Mouse (Mus musculus): ENCODE results near the gene Spata7. TPM values are rescaled to one million over a fixed set of nuclear protein-coding genes. Genes with fewer than 3 reads are reported as not detected.
"Not testable (repeated sequence)": the region's sequence is repeated elsewhere in the genome, so short reads cannot be mapped to it uniquely, and the experiment has no call there.

The Spata7 gene
- polyA plus RNA-seq, 1 experiment = 22.2 TPM

- Histone ChIP-seq H3K9me3 (replicated peaks; ENCODE audit: control insufficient read depth, insufficient read depth, low read length, poor library complexity, severe bottlenecking) (no peaks in the 10 kb centered on the region), H3K36me3 (ENCODE audit: control insufficient read depth, insufficient read depth, low read length, poor library complexity, severe bottlenecking) (no peaks in the 10 kb centered on the region), H3K4me1 (ENCODE audit: control insufficient read depth, insufficient read depth, low read length) (no peaks in the 10 kb centered on the region), H3K27me3 (ENCODE audit: control insufficient read depth, insufficient read depth, low read length, poor library complexity, severe bottlenecking) (no peaks in the 10 kb centered on the region), H3K9ac (ENCODE audit: low read depth, poor library complexity, severe bottlenecking) (no peak overlapping the region), H3K4me3 (ENCODE audit: low read depth, low read length) (no peak overlapping the region), H3K27ac (ENCODE audit: insufficient read depth, low read length) (no peak overlapping the region)
- TF ChIP-seq CTCF (IDR thresholded peaks at IDR 0.05; ENCODE audit: low read depth, low read length) (no peak), EP300 (IDR thresholded peaks at IDR 0.05; ENCODE audit: insufficient read depth, low read depth, low read length) (no peak), POLR2A (IDR thresholded peaks at IDR 0.05; ENCODE audit: insufficient read depth, low read length) (no peak)
These were observed 22.7 kb upstream of the Spata7 start for GRCm38 (mm10) chr12:98605264-98605663.

GRCm38 (mm10) chr12:98606595-98607290 lies 21.2 kb upstream of the Spata7 start:
- H3K4me3 ChIP-seq (ENCODE audit: low read depth, low read length) = no peak overlapping the region
- no peaks in the 10 kb centered on the region for H3K27me3 ChIP-seq (ENCODE audit: control insufficient read depth, insufficient read depth, low read length, poor library complexity, severe bottlenecking)
- H3K36me3 ChIP-seq (ENCODE audit: control insufficient read depth, insufficient read depth, low read length, poor library complexity, severe bottlenecking) = no peaks in the 10 kb centered on the region
- H3K4me1 ChIP-seq (ENCODE audit: control insufficient read depth, insufficient read depth, low read length) = no peaks in the 10 kb centered on the region
- no peak overlapping the region for H3K9ac ChIP-seq (ENCODE audit: low read depth, poor library complexity, severe bottlenecking)
- H3K27ac ChIP-seq (ENCODE audit: insufficient read depth, low read length) = no peak overlapping the region
- TF ChIP-seq POLR2A (IDR thresholded peaks at IDR 0.05; ENCODE audit: insufficient read depth, low read length) = no peak
- TF ChIP-seq CTCF (IDR thresholded peaks at IDR 0.05; ENCODE audit: low read depth, low read length) = no peak
- TF ChIP-seq EP300 (IDR thresholded peaks at IDR 0.05; ENCODE audit: insufficient read depth, low read depth, low read length) = no peak
- H3K9me3 ChIP-seq (replicated peaks; ENCODE audit: control insufficient read depth, insufficient read depth, low read length, poor library complexity, severe bottlenecking) = no peaks in the 10 kb centered on the region

- no peaks in the 10 kb centered on the region for H3K27me3 ChIP-seq (ENCODE audit: control insufficient read depth, insufficient read depth, low read length, poor library complexity, severe bottlenecking)
- H3K4me3 ChIP-seq (ENCODE audit: low read depth, low read length) = no peak overlapping the region
- no peak overlapping the region for H3K27ac ChIP-seq (ENCODE audit: insufficient read depth, low read length)
- H3K4me1 ChIP-seq (ENCODE audit: control insufficient read depth, insufficient read depth, low read length) = no peaks in the 10 kb centered on the region
- no peaks in the 10 kb centered on the region for H3K36me3 ChIP-seq (ENCODE audit: control insufficient read depth, insufficient read depth, low read length, poor library complexity, severe bottlenecking)
- no peak overlapping the region for H3K9ac ChIP-seq (ENCODE audit: low read depth, poor library complexity, severe bottlenecking)
- no peaks in the 10 kb centered on the region for H3K9me3 ChIP-seq (replicated peaks; ENCODE audit: control insufficient read depth, insufficient read depth, low read length, poor library complexity, severe bottlenecking)
- no peak for TF ChIP-seq POLR2A (IDR thresholded peaks at IDR 0.05; ENCODE audit: insufficient read depth, low read length)
- TF ChIP-seq CTCF (IDR thresholded peaks at IDR 0.05; ENCODE audit: low read depth, low read length) = no peak
- no peak for TF ChIP-seq EP300 (IDR thresholded peaks at IDR 0.05; ENCODE audit: insufficient read depth, low read depth, low read length)
These were observed 17.6 kb upstream of the Spata7 start for GRCm38 (mm10) chr12:98610341-98610740.

GRCm38 (mm10) chr12:98614910-98615508 lies 12.9 kb upstream of the Spata7 start:
- no peaks in the 10 kb centered on the region for H3K36me3 ChIP-seq (ENCODE audit: control insufficient read depth, insufficient read depth, low read length, poor library complexity, severe bottlenecking)
- no peaks in the 10 kb centered on the region for H3K27me3 ChIP-seq (ENCODE audit: control insufficient read depth, insufficient read depth, low read length, poor library complexity, severe bottlenecking)
- no peak for TF ChIP-seq EP300 (IDR thresholded peaks at IDR 0.05; ENCODE audit: insufficient read depth, low read depth, low read length)
- no peak for TF ChIP-seq CTCF (IDR thresholded peaks at IDR 0.05; ENCODE audit: low read depth, low read length)
- no peak for TF ChIP-seq POLR2A (IDR thresholded peaks at IDR 0.05; ENCODE audit: insufficient read depth, low read length)
- H3K4me3 ChIP-seq (ENCODE audit: low read depth, low read length) = no peak overlapping the region
- no peak overlapping the region for H3K9ac ChIP-seq (ENCODE audit: low read depth, poor library complexity, severe bottlenecking)
- H3K9me3 ChIP-seq (replicated peaks; ENCODE audit: control insufficient read depth, insufficient read depth, low read length, poor library complexity, severe bottlenecking) = no peaks in the 10 kb centered on the region
- no peak overlapping the region for H3K27ac ChIP-seq (ENCODE audit: insufficient read depth, low read length)
- H3K4me1 ChIP-seq (ENCODE audit: control insufficient read depth, insufficient read depth, low read length) = no peaks in the 10 kb centered on the region

DNA sequence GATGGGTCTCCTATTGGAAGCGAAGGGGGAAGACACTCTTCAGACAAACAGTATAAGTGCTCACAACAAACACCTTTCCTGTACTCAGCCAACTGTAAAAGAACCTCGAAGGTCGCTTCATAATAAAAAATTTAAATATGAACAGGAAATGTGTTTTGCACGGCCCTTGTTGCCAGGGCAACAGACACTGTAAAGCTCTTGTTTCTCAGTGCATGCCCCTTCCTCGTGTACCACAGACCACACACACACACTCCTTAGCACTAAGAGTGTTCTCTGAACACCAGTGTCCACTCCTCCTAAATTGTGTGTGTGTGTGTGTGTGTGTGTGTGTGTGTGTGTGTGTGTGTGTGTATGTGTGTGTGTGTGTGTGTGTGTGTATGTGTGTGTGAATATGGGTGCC lies 12.2 kb upstream of the Spata7 start:
- TF ChIP-seq EP300 (IDR thresholded peaks at IDR 0.05; ENCODE audit: insufficient read depth, low read depth, low read length) = no peak
- no peak for TF ChIP-seq POLR2A (IDR thresholded peaks at IDR 0.05; ENCODE audit: insufficient read depth, low read length)
- H3K9me3 ChIP-seq (replicated peaks; ENCODE audit: control insufficient read depth, insufficient read depth, low read length, poor library complexity, severe bottlenecking) = no peaks in the 10 kb centered on the region

DNA sequence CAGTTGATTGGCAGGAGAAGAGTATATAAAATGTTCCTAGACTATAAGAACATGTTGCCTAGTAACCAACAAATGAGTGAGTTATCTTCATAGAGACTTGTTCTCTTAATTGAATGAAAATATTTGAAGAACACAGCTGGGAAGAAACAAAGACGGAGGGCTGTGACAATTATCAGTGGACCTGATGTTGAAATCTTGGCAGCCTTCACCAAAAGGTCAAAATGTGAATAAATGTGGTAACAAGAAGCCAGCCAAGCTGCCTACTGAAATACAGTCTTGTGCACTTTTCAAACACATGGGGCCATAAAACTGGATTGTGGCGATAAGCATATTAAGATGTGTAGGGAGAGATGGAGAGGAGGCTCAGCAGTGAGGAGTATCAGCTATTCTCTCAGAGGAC lies 8.5 kb upstream of the Spata7 start:
- Histone ChIP-seq H3K36me3 (ENCODE audit: control insufficient read depth, insufficient read depth, low read length, poor library complexity, severe bottlenecking) (no peaks in the 10 kb centered on the region), H3K9me3 (replicated peaks; ENCODE audit: control insufficient read depth, insufficient read depth, low read length, poor library complexity, severe bottlenecking) (no peaks in the 10 kb centered on the region), H3K27ac (ENCODE audit: insufficient read depth, low read length) (no peak overlapping the region), H3K4me1 (ENCODE audit: control insufficient read depth, insufficient read depth, low read length) (no peaks in the 10 kb centered on the region), H3K27me3 (ENCODE audit: control insufficient read depth, insufficient read depth, low read length, poor library complexity, severe bottlenecking) (no peaks in the 10 kb centered on the region), H3K4me3 (ENCODE audit: low read depth, low read length) (no peak overlapping the region), H3K9ac (ENCODE audit: low read depth, poor library complexity, severe bottlenecking) (no peak overlapping the region)
- no peak for TF ChIP-seq CTCF (IDR thresholded peaks at IDR 0.05; ENCODE audit: low read depth, low read length)
- no peak for TF ChIP-seq EP300 (IDR thresholded peaks at IDR 0.05; ENCODE audit: insufficient read depth, low read depth, low read length)
- TF ChIP-seq POLR2A (IDR thresholded peaks at IDR 0.05; ENCODE audit: insufficient read depth, low read length) = no peak

More for the DNA sequence above, 12.2 kb upstream of the Spata7 start:
- Histone ChIP-seq H3K27me3 (ENCODE audit: control insufficient read depth, insufficient read depth, low read length, poor library complexity, severe bottlenecking) (no peaks in the 10 kb centered on the region), H3K27ac (ENCODE audit: insufficient read depth, low read length) (no peak overlapping the region), H3K4me1 (ENCODE audit: control insufficient read depth, insufficient read depth, low read length) (no peaks in the 10 kb centered on the region), H3K9ac (ENCODE audit: low read depth, poor library complexity, severe bottlenecking) (no peak overlapping the region), H3K36me3 (ENCODE audit: control insufficient read depth, insufficient read depth, low read length, poor library complexity, severe bottlenecking) (no peaks in the 10 kb centered on the region), H3K4me3 (ENCODE audit: low read depth, low read length) (no peak overlapping the region)

- H3K9me3 ChIP-seq (replicated peaks; ENCODE audit: control insufficient read depth, insufficient read depth, low read length, poor library complexity, severe bottlenecking); H3K36me3 ChIP-seq (ENCODE audit: control insufficient read depth, insufficient read depth, low read length, poor library complexity, severe bottlenecking); H3K9ac ChIP-seq (ENCODE audit: low read depth, poor library complexity, severe bottlenecking); H3K4me3 ChIP-seq (ENCODE audit: low read depth, low read length); H3K27ac ChIP-seq (ENCODE audit: insufficient read depth, low read length); H3K27me3 ChIP-seq (ENCODE audit: control insufficient read depth, insufficient read depth, low read length, poor library complexity, severe bottlenecking); H3K4me1 ChIP-seq (ENCODE audit: control insufficient read depth, insufficient read depth, low read length): not testable (repeated sequence)
These were observed 7.0 kb upstream of the Spata7 start for GRCm38 (mm10) chr12:98620922-98621321.

GRCm38 (mm10) chr12:98623266-98623665 lies 4.7 kb upstream of the Spata7 start:
- not testable (repeated sequence) for H3K4me1 ChIP-seq (ENCODE audit: control insufficient read depth, insufficient read depth, low read length); H3K4me3 ChIP-seq (ENCODE audit: low read depth, low read length); H3K27me3 ChIP-seq (ENCODE audit: control insufficient read depth, insufficient read depth, low read length, poor library complexity, severe bottlenecking); H3K36me3 ChIP-seq (ENCODE audit: control insufficient read depth, insufficient read depth, low read length, poor library complexity, severe bottlenecking); H3K9ac ChIP-seq (ENCODE audit: low read depth, poor library complexity, severe bottlenecking); H3K27ac ChIP-seq (ENCODE audit: insufficient read depth, low read length); H3K9me3 ChIP-seq (replicated peaks; ENCODE audit: control insufficient read depth, insufficient read depth, low read length, poor library complexity, severe bottlenecking)
